Mouse (Mus musculus): ENCODE measurements around the gene Arl3. TPM values are rescaled to one million over a fixed set of nuclear protein-coding genes. Genes with fewer than 3 reads are reported as not detected.

The Arl3 gene
- total RNA-seq, 1 experiment = 39.7 TPM

- in situ Hi-C loops (cut with MboI; ENCODE audit: low sequenced_read_pairs in 2 of 2, unreplicated experiment in 2 of 2) = no loop called here
- no peak overlapping the region for H3K27ac ChIP-seq (ENCODE audit: insufficient read depth, low read depth, low read length, poor library complexity, severe bottlenecking)
- peak overlapping the region; percentile 22; the same call in 1 of the 2 replicates for H3K9ac ChIP-seq (ENCODE audit: insufficient read depth, low read depth, low read length, poor library complexity, severe bottlenecking)
- no peaks in the 10 kb centered on the region for H3K9me3 ChIP-seq (ENCODE audit: control insufficient read depth, insufficient read depth, low read depth, low read length)
- TF ChIP-seq ZNF384 (IDR thresholded peaks at IDR 0.05; ENCODE audit: low read depth, low read length) = no peak
- no peak for TF ChIP-seq CHD2 (IDR thresholded peaks at IDR 0.05; ENCODE audit: low read depth, low read length)
- TF ChIP-seq ZC3H11A (IDR thresholded peaks at IDR 0.05; ENCODE audit: borderline replicate concordance, low read depth, low read length) = no peak
- TF ChIP-seq MAFK (IDR thresholded peaks at IDR 0.05; ENCODE audit: insufficient read depth, low read depth, low read length) = no peak
- TF ChIP-seq HCFC1 (IDR thresholded peaks at IDR 0.05; ENCODE audit: borderline replicate concordance, insufficient read depth, low read length) = no peak
- DNase-seq (ENCODE audit: low read depth, low spot score) = no peak
- H3K4me1 ChIP-seq (ENCODE audit: control insufficient read depth in 2 of 2, insufficient read depth in 2 of 2, low read length in 2 of 2, poor library complexity in 1 of 2) = peaks cover 6 to 21% of the 10 kb centered on the region in 2 experiments
- peak overlapping the region in 1 of 2 experiments; percentile 28; a peak in 3 of 4 replicates for H3K4me3 ChIP-seq (ENCODE audit: insufficient read depth in 1 of 2, low read depth in 1 of 2, low read length in 2 of 2, poor library complexity in 1 of 2, severe bottlenecking in 1 of 2)
- peaks cover 29% of the 10 kb centered on the region for H3K36me3 ChIP-seq (ENCODE audit: control insufficient read depth, insufficient read depth, low read length, poor library complexity, severe bottlenecking)
These were observed 67.2 kb downstream of the Arl3 start for GRCm38 (mm10) chr19:46505646-46506371.

- Histone ChIP-seq H3K9ac (ENCODE audit: insufficient read depth, low read depth, low read length, poor library complexity, severe bottlenecking) (peak overlapping the region; percentile 96; the same call in 1 of the 2 replicates), H3K4me3 (ENCODE audit: insufficient read depth in 1 of 2, low read depth in 1 of 2, low read length in 2 of 2, poor library complexity in 1 of 2, severe bottlenecking in 1 of 2) (peak overlapping the region; percentile 76 to 92), H3K36me3 (ENCODE audit: control insufficient read depth, insufficient read depth, low read length, poor library complexity, severe bottlenecking) (peaks cover 29% of the 10 kb centered on the region), H3K27ac (ENCODE audit: insufficient read depth, low read depth, low read length, poor library complexity, severe bottlenecking) (no peak overlapping the region; the same call in 1 of the 2 replicates), H3K9me3 (ENCODE audit: control insufficient read depth, insufficient read depth, low read depth, low read length) (no peaks in the 10 kb centered on the region), H3K4me1 (ENCODE audit: control insufficient read depth in 2 of 2, insufficient read depth in 2 of 2, low read length in 2 of 2, poor library complexity in 1 of 2) (peaks cover 6 to 20% of the 10 kb centered on the region in 2 experiments)
- in situ Hi-C loops (cut with MboI; ENCODE audit: low sequenced_read_pairs in 2 of 2, unreplicated experiment in 2 of 2) = no loop called here
- DNase-seq (ENCODE audit: low read depth, low spot score) = no peak
- TF ChIP-seq CHD2 (IDR thresholded peaks at IDR 0.05; ENCODE audit: low read depth, low read length) = no peak
These were observed 68.1 kb downstream of the Arl3 start for GRCm38 (mm10) chr19:46504822-46505417.

GRCm38 (mm10) chr19:46504085-46504552 lies 68.9 kb downstream of the Arl3 start:
- no peaks in the 10 kb centered on the region for H3K9me3 ChIP-seq (ENCODE audit: control insufficient read depth, insufficient read depth, low read depth, low read length)
- H3K36me3 ChIP-seq (ENCODE audit: control insufficient read depth, insufficient read depth, low read length, poor library complexity, severe bottlenecking) = peaks cover 29% of the 10 kb centered on the region
- peak overlapping the region; percentile 91 for H3K27ac ChIP-seq (ENCODE audit: insufficient read depth, low read depth, low read length, poor library complexity, severe bottlenecking)
- in situ Hi-C loops (cut with MboI; ENCODE audit: low sequenced_read_pairs in 2 of 2, unreplicated experiment in 2 of 2) = no loop called here
- peaks cover 7 to 18% of the 10 kb centered on the region in 2 experiments for H3K4me1 ChIP-seq (ENCODE audit: control insufficient read depth in 2 of 2, insufficient read depth in 2 of 2, low read length in 2 of 2, poor library complexity in 1 of 2)
- DNase-seq (ENCODE audit: low read depth, low spot score) = no peak
- TF ChIP-seq ZNF384 (IDR thresholded peaks at IDR 0.05; ENCODE audit: low read depth, low read length) = no peak
- no peak for TF ChIP-seq ZC3H11A (IDR thresholded peaks at IDR 0.05; ENCODE audit: borderline replicate concordance, low read depth, low read length)
- TF ChIP-seq CHD2 (IDR thresholded peaks at IDR 0.05; ENCODE audit: low read depth, low read length) = no peak
- TF ChIP-seq MAFK (IDR thresholded peaks at IDR 0.05; ENCODE audit: insufficient read depth, low read depth, low read length) = no peak
- TF ChIP-seq HCFC1 (IDR thresholded peaks at IDR 0.05; ENCODE audit: borderline replicate concordance, insufficient read depth, low read length) = no peak
- peak overlapping the region; percentile 96; the same call in 1 of the 2 replicates for H3K9ac ChIP-seq (ENCODE audit: insufficient read depth, low read depth, low read length, poor library complexity, severe bottlenecking)
- peak overlapping the region; percentile 76 to 92 for H3K4me3 ChIP-seq (ENCODE audit: insufficient read depth in 1 of 2, low read depth in 1 of 2, low read length in 2 of 2, poor library complexity in 1 of 2, severe bottlenecking in 1 of 2)

- TF ChIP-seq HCFC1 (IDR thresholded peaks at IDR 0.05; ENCODE audit: borderline replicate concordance, insufficient read depth, low read length) (no peak), ZC3H11A (IDR thresholded peaks at IDR 0.05; ENCODE audit: borderline replicate concordance, low read depth, low read length) (no peak), MAFK (IDR thresholded peaks at IDR 0.05; ENCODE audit: insufficient read depth, low read depth, low read length) (no peak), ZNF384 (IDR thresholded peaks at IDR 0.05; ENCODE audit: low read depth, low read length) (no peak), CHD2 (IDR thresholded peaks at IDR 0.05; ENCODE audit: low read depth, low read length) (no peak)
- Histone ChIP-seq H3K36me3 (ENCODE audit: control insufficient read depth, insufficient read depth, low read length, poor library complexity, severe bottlenecking) (peaks cover 25% of the 10 kb centered on the region), H3K4me3 (ENCODE audit: insufficient read depth in 1 of 2, low read depth in 1 of 2, low read length in 2 of 2, poor library complexity in 1 of 2, severe bottlenecking in 1 of 2) (peak overlapping the region; percentile 76 to 92), H3K9me3 (ENCODE audit: control insufficient read depth, insufficient read depth, low read depth, low read length) (no peaks in the 10 kb centered on the region), H3K9ac (ENCODE audit: insufficient read depth, low read depth, low read length, poor library complexity, severe bottlenecking) (peak overlapping the region; percentile 96), H3K4me1 (ENCODE audit: control insufficient read depth in 2 of 2, insufficient read depth in 2 of 2, low read length in 2 of 2, poor library complexity in 1 of 2) (peaks cover 9 to 13% of the 10 kb centered on the region in 2 experiments), H3K27ac (ENCODE audit: insufficient read depth, low read depth, low read length, poor library complexity, severe bottlenecking) (peak overlapping the region; percentile 91)
- peak; percentile 91 for DNase-seq (ENCODE audit: low read depth, low spot score)
- in situ Hi-C loops (cut with MboI; ENCODE audit: low sequenced_read_pairs in 2 of 2, unreplicated experiment in 2 of 2) = no loop called here
These were observed 69.5 kb downstream of the Arl3 start for GRCm38 (mm10) chr19:46503351-46504084.

Measured in ES-E14 (cell line).